Mouse (Mus musculus) limb, embryonic 11.5 days (tissue): ENCODE results near the gene Notum. TPM values are rescaled to one million over a fixed set of nuclear protein-coding genes. Genes with fewer than 3 reads are reported as not detected.

Experiments used
- ATAC-seq: fragments of 200-750 bp; cut with Nextera tagmentation; 2 replicates; pipeline ENCODE4 v1.8.0; 2017; ENCODE audit warnings: low read depth; ENCODE audit not compliant: insufficient number of reproducible peaks, low FRiP score, low TSS enrichment
- DNase-seq: peaks from one replicate; pipeline ENCODE4 v3.0.0-alpha.2; 2015; ENCODE audit warnings: low spot score
- H3K27ac ChIP-seq: fragments of 300-500 bp; sonication (generic); replicated peaks from 2 replicates; pipeline ENCODE4 v1.5.1; 2014; ENCODE audit warnings: low read depth, mild to moderate bottlenecking, low read length
- H3K27me3 ChIP-seq: fragments of 300-500 bp; sonication (generic); 2 replicates; pipeline ENCODE4 v1.6.1; 2014; ENCODE audit warnings: mild to moderate bottlenecking, low read length, mixed read lengths; ENCODE audit not compliant: control insufficient read depth, insufficient read depth
- H3K36me3 ChIP-seq: fragments of 300-500 bp; sonication (generic); 2 replicates; pipeline ENCODE4 v1.6.1; 2014; ENCODE audit warnings: mild to moderate bottlenecking, low read length, moderate library complexity, mixed read lengths; ENCODE audit not compliant: control insufficient read depth, insufficient read depth
- H3K4me1 ChIP-seq: fragments of 300-500 bp; sonication (generic); 2 replicates; pipeline ENCODE4 v1.6.1; 2014; ENCODE audit warnings: low read length, mixed read lengths; ENCODE audit not compliant: control insufficient read depth, insufficient read depth
- H3K4me2 ChIP-seq: fragments of 300-500 bp; sonication (generic); 2 replicates; pipeline ENCODE4 v1.6.1; 2014; ENCODE audit warnings: low read depth, mild to moderate bottlenecking, moderate library complexity; ENCODE audit not compliant: severe bottlenecking
- H3K4me3 ChIP-seq: fragments of 300-500 bp; sonication (generic); 2 replicates; pipeline ENCODE4 v1.5.1; 2014; ENCODE audit warnings: low read depth, low read length
- H3K9ac ChIP-seq: fragments of 300-500 bp; sonication (generic); 2 replicates; pipeline ENCODE4 v1.6.1; 2014; ENCODE audit warnings: mild to moderate bottlenecking, low read length
- H3K9me3 ChIP-seq: fragments of 300-500 bp; sonication (generic); 2 replicates; pipeline ENCODE4 v1.6.1; 2016; ENCODE audit warnings: low read length; ENCODE audit not compliant: control insufficient read depth
- WGBS: fragments of 180-500 bp; shearing (Covaris S2); extraction: QIAGEN DNeasy Blood & Tissue Kit; methylation state at CpG from one replicate; pipeline ENCODE4 v1.1.7; 2014; 5-methylcytosine and 5-hydroxymethylcytosine counted together
- polyA plus RNA-seq: library from polyadenylated mRNA; unstranded; fragments of >200 nt; fragmentation: Nextera tagmentation; extraction: Ambion mirVana; gene quantifications from 2 replicates; pipeline ENCODE4 v1.2.1, GENCODE M21; 2014

Gene Notum
- 6.6 and 7.5 TPM in 2 replicates for polyA plus RNA-seq

- no peak for ATAC-seq
- Histone ChIP-seq H3K4me2 (peak within 1 kb of the TSS; percentile 82), H3K36me3 (no peaks in the 10 kb centered on the region), H3K27ac (no peak within 1 kb of the TSS), H3K27me3 (peaks cover 44% of the 10 kb centered on the region), H3K9ac (peak within 1 kb of the TSS; percentile 56), H3K9me3 (no peaks in the 10 kb centered on the region), H3K4me1 (peaks cover 21% of the 10 kb centered on the region), H3K4me3 (peak within 1 kb of the TSS; percentile 42)
- DNase-seq, result peak; percentile 54
- whole genome bisulfite sequencing, result under 1% methylated on average over 35 of the region's 35 CpGs
Observed at GRCm38 (mm10) chr11:120661076-120661460, at the start of gene Notum. Gene Notum (minus strand): TSS chr11:120661175.

- ATAC-seq, result no peak
- no peak for DNase-seq
- peaks cover 43% of the 10 kb centered on the region for H3K4me1 ChIP-seq
- H3K9me3 ChIP-seq, result no peaks in the 10 kb centered on the region
- no peak overlapping the region for H3K9ac ChIP-seq
- H3K4me2 ChIP-seq, result no peak overlapping the region
- no peaks in the 10 kb centered on the region for H3K27me3 ChIP-seq
- H3K36me3 ChIP-seq, result peaks cover 3% of the 10 kb centered on the region; the same call in 1 of the 2 replicates
- 17% methylated on average over 5 of the region's 5 CpGs for WGBS
- no peak overlapping the region for H3K4me3 ChIP-seq
- no peak overlapping the region for H3K27ac ChIP-seq
Observed at GRCm38 (mm10) chr11:120710672-120711071, 49.7 kb upstream of the Notum start.

GRCm38 (mm10) chr11:120709551-120709950, 48.6 kb upstream of the Notum start:
- peaks cover 51% of the 10 kb centered on the region for H3K4me1 ChIP-seq
- no peaks in the 10 kb centered on the region for H3K27me3 ChIP-seq
- WGBS, result 78% methylated on average over 2 of the region's 2 CpGs
- H3K4me3 ChIP-seq, result no peak overlapping the region
- H3K4me2 ChIP-seq, result no peak overlapping the region
- DNase-seq, result no peak
- no peak overlapping the region for H3K9ac ChIP-seq
- no peak for ATAC-seq
- no peaks in the 10 kb centered on the region for H3K36me3 ChIP-seq
- H3K9me3 ChIP-seq, result no peaks in the 10 kb centered on the region
- no peak overlapping the region for H3K27ac ChIP-seq

GRCm38 (mm10) chr11:120707969-120708368, 47.0 kb upstream of the Notum start:
- no peaks in the 10 kb centered on the region for H3K27me3 ChIP-seq
- no peak for DNase-seq
- peak overlapping the region; percentile 19; the same call in 1 of the 2 replicates for H3K4me2 ChIP-seq
- ATAC-seq, result no peak
- peak overlapping the region; percentile 2; the same call in 1 of the 2 replicates for H3K9ac ChIP-seq
- H3K36me3 ChIP-seq, result peaks cover 4% of the 10 kb centered on the region; the same call in 1 of the 2 replicates
- peaks cover 62% of the 10 kb centered on the region for H3K4me1 ChIP-seq
- H3K27ac ChIP-seq, result peak overlapping the region; percentile 89; the same call in 1 of the 2 replicates
- no peak overlapping the region for H3K4me3 ChIP-seq
- 14% methylated on average over 5 of the region's 5 CpGs for WGBS
- H3K9me3 ChIP-seq, result no peaks in the 10 kb centered on the region

- Histone ChIP-seq H3K9ac (0 out of 2 replicates have a peak overlapping the region, but pooled peaks have one; percentile 17), H3K27me3 (no peaks in the 10 kb centered on the region), H3K4me1 (peaks cover 56% of the 10 kb centered on the region), H3K27ac (peak overlapping the region; percentile 89), H3K36me3 (peaks cover 4% of the 10 kb centered on the region; the same call in 1 of the 2 replicates), H3K9me3 (no peaks in the 10 kb centered on the region), H3K4me3 (no peak overlapping the region), H3K4me2 (peak overlapping the region; percentile 22; the same call in 1 of the 2 replicates)
- 3% methylated on average over 12 of the region's 12 CpGs for WGBS
- DNase-seq (peak; percentile 58), ATAC-seq (no peak)
Observed at GRCm38 (mm10) chr11:120707225-120707624, 46.2 kb upstream of the Notum start.

- peak overlapping the region; percentile 89; the same call in 1 of the 2 replicates for H3K27ac ChIP-seq
- H3K9me3 ChIP-seq, result no peaks in the 10 kb centered on the region
- H3K36me3 ChIP-seq, result peaks cover 4% of the 10 kb centered on the region; the same call in 1 of the 2 replicates
- H3K9ac ChIP-seq, result no peak overlapping the region
- ATAC-seq, result no peak
- peaks cover 48% of the 10 kb centered on the region for H3K4me1 ChIP-seq
- no peak for DNase-seq
- no peak overlapping the region for H3K4me2 ChIP-seq
- H3K27me3 ChIP-seq, result no peaks in the 10 kb centered on the region
- no peak overlapping the region for H3K4me3 ChIP-seq
- 55% methylated on average over 5 of the region's 5 CpGs for WGBS
Observed at GRCm38 (mm10) chr11:120706120-120706519, 45.1 kb upstream of the Notum start.

- peak; percentile 54 for DNase-seq
- Histone ChIP-seq H3K9ac (peak overlapping the region; percentile 31), H3K36me3 (peaks cover 9% of the 10 kb centered on the region; the same call in 1 of the 2 replicates), H3K27me3 (no peaks in the 10 kb centered on the region), H3K4me2 (peak overlapping the region; percentile 25; the same call in 1 of the 2 replicates), H3K27ac (peak overlapping the region; percentile 81), H3K4me3 (no peak overlapping the region), H3K4me1 (peaks cover 48% of the 10 kb centered on the region), H3K9me3 (no peaks in the 10 kb centered on the region)
- ATAC-seq, result no peak
- 8% methylated on average over 8 of the region's 8 CpGs for WGBS
Observed at GRCm38 (mm10) chr11:120704486-120705325, 43.7 kb upstream of the Notum start.

- no peak for ATAC-seq
Observed at GRCm38 (mm10) chr11:120703696-120704454, 42.9 kb upstream of the Notum start.

More at GRCm38 (mm10) chr11:120703696-120704454, 42.9 kb upstream of the Notum start:
- WGBS, result 16% methylated on average over 15 of the region's 15 CpGs
- Histone ChIP-seq H3K9me3 (no peaks in the 10 kb centered on the region), H3K27me3 (no peaks in the 10 kb centered on the region), H3K27ac (peak overlapping the region; percentile 81), H3K36me3 (peaks cover 12% of the 10 kb centered on the region; the same call in 1 of the 2 replicates), H3K4me1 (peaks cover 48% of the 10 kb centered on the region), H3K4me3 (peak overlapping the region; percentile 1; the same call in 1 of the 2 replicates), H3K4me2 (peak overlapping the region; percentile 7; the same call in 1 of the 2 replicates), H3K9ac (peak overlapping the region; percentile 31)
- peak; percentile 49 for DNase-seq
